ENCODE assay signal across 22 mouse cellular contexts in genomic region chr15:3456543-3456942, GRCm38 (mm10).
DNase-seq lines count a peak whose midpoint lies in the region; ATAC-seq and TF ChIP-seq lines count a peak whose summit lies in the region.
"Had no signal": no experiment of that assay in that cellular context is flagged by ENCODE, and none has a peak within 500 bp of the region (broad histone marks: within the 10 kb centered on the region; RNA-seq: fewer than 3 reads in every experiment).

No protein-coding gene starts in this region.

- no peak overlapping the region for H3K9ac ChIP-seq in heart, embryonic 16.5 days (ENCODE audit: low read length)
- H3K9ac ChIP-seq in kidney, postnatal 0 days (ENCODE audit: low read depth, low read length), result no peak overlapping the region
- H3K9ac ChIP-seq in hindbrain, embryonic 13.5 days, result no peak overlapping the region
- H3K9ac ChIP-seq: embryonic facial prominence, embryonic 13.5 days; limb, embryonic 12.5 days; liver, embryonic 12.5 days; midbrain, embryonic 13.5 days had no signal

- no peak overlapping the region for H3K4me3 ChIP-seq in heart, embryonic 16.5 days (ENCODE audit: low read length)
- no peak overlapping the region for H3K4me3 ChIP-seq in heart, embryonic 10.5 days
- H3K4me3 ChIP-seq in brown adipose tissue, adult 24 weeks (ENCODE audit: insufficient read depth, low read depth, low read length), result no peak overlapping the region
- no peak overlapping the region for H3K4me3 ChIP-seq in kidney, postnatal 0 days (replicated peaks; ENCODE audit: low read depth, low read length)
- H3K4me3 ChIP-seq in hindbrain, embryonic 13.5 days, result no peak overlapping the region
- H3K4me3 ChIP-seq: embryonic facial prominence, embryonic 13.5 days; erythroblast, embryonic 14.5 days; limb, embryonic 12.5 days; liver, embryonic 12.5 days; midbrain, embryonic 13.5 days had no signal

- ATAC-seq in heart, embryonic 16.5 days (replicated peaks; ENCODE audit: extremely low read depth, insufficient read depth, low FRiP score), result no peak
- peak; percentile 83 for ATAC-seq in Patski
- ATAC-seq in kidney, postnatal 0 days (replicated peaks; ENCODE audit: low FRiP score, low read depth), result peak; percentile 52; the same call in 1 of the 2 replicates
- ATAC-seq in hindbrain, embryonic 13.5 days (ENCODE audit: low FRiP score), result no peak
- ATAC-seq: activated CD4-positive, CD25-positive, alpha-beta regulatory T cell, adult 4 months; forebrain, embryonic 14.5 days; intestine, postnatal 0 days; liver, embryonic 12.5 days; midbrain, embryonic 13.5 days had no signal

- no peaks in the 10 kb centered on the region for H3K27me3 ChIP-seq in heart, embryonic 16.5 days (ENCODE audit: control insufficient read depth, insufficient read depth, low read length)
- H3K27me3 ChIP-seq in heart, embryonic 10.5 days (ENCODE audit: insufficient read depth, poor library complexity, severe bottlenecking), result no peaks in the 10 kb centered on the region
- H3K27me3 ChIP-seq in Patski, result no peaks in the 10 kb centered on the region
- no peaks in the 10 kb centered on the region for H3K27me3 ChIP-seq in kidney, postnatal 0 days (ENCODE audit: insufficient read depth, low read length)
- no peaks in the 10 kb centered on the region for H3K27me3 ChIP-seq in hindbrain, embryonic 13.5 days
- H3K27me3 ChIP-seq: embryonic facial prominence, embryonic 13.5 days; limb, embryonic 12.5 days; liver, embryonic 12.5 days; midbrain, embryonic 13.5 days had no signal

- H3K9me3 ChIP-seq in heart, embryonic 16.5 days (replicated peaks; ENCODE audit: control insufficient read depth, low read length), result no peaks in the 10 kb centered on the region
- no peaks in the 10 kb centered on the region for H3K9me3 ChIP-seq in heart, embryonic 10.5 days
- no peaks in the 10 kb centered on the region for H3K9me3 ChIP-seq in kidney, postnatal 0 days (replicated peaks; ENCODE audit: low read length)
- no peaks in the 10 kb centered on the region for H3K9me3 ChIP-seq in hindbrain, embryonic 13.5 days
- H3K9me3 ChIP-seq: embryonic facial prominence, embryonic 13.5 days; limb, embryonic 12.5 days; liver, embryonic 12.5 days; midbrain, embryonic 13.5 days had no signal

- H3K27ac ChIP-seq in heart, embryonic 16.5 days (ENCODE audit: low read length), result peak overlapping the region; percentile 63; the same call in 1 of the 2 replicates
- H3K27ac ChIP-seq in heart, embryonic 10.5 days, result no peak overlapping the region
- peak overlapping the region; percentile 86 for H3K27ac ChIP-seq in brown adipose tissue, adult 24 weeks (replicated peaks; ENCODE audit: low read depth, low read length)
- peak overlapping the region; percentile 50; the same call in 1 of the 2 replicates for H3K27ac ChIP-seq in kidney, postnatal 0 days
- no peak overlapping the region for H3K27ac ChIP-seq in hindbrain, embryonic 13.5 days
- H3K27ac ChIP-seq: embryonic facial prominence, embryonic 13.5 days; limb, embryonic 12.5 days; liver, embryonic 12.5 days; midbrain, embryonic 13.5 days had no signal

- CTCF ChIA-PET in Patski (lab: Charles Lee), result interaction anchor here (1.3 to 1.6 kb wide), 3 partner anchors 10 to 453 kb away, joined by 4 to 5 read pairs (median 5); no protein-coding TSS in a partner anchor

- peaks cover 5% of the 10 kb centered on the region; the same call in 1 of the 2 replicates for H3K4me1 ChIP-seq in heart, embryonic 16.5 days (ENCODE audit: control insufficient read depth, insufficient read depth, low read length)
- H3K4me1 ChIP-seq in heart, embryonic 10.5 days, result no peaks in the 10 kb centered on the region
- H3K4me1 ChIP-seq in brown adipose tissue, adult 24 weeks (ENCODE audit: control insufficient read depth, insufficient read depth, insufficient read length, low read length), result peaks cover 8% of the 10 kb centered on the region; the same call in 1 of the 2 replicates
- H3K4me1 ChIP-seq in kidney, postnatal 0 days (replicated peaks; ENCODE audit: insufficient read depth, low read length), result no peaks in the 10 kb centered on the region
- no peaks in the 10 kb centered on the region for H3K4me1 ChIP-seq in hindbrain, embryonic 13.5 days (replicated peaks)
- H3K4me1 ChIP-seq: embryonic facial prominence, embryonic 13.5 days; limb, embryonic 12.5 days; liver, embryonic 12.5 days; midbrain, embryonic 13.5 days had no signal

- POLR2A ChIA-PET in Patski (lab: Charles Lee), result no interaction called here

- 47% methylated on average over 4 of the region's 4 CpGs for WGBS in heart, embryonic 16.5 days
- 81% methylated on average over 4 of the region's 4 CpGs for WGBS in heart, embryonic 10.5 days
- 59% methylated on average over 4 of the region's 4 CpGs for WGBS in kidney, postnatal 0 days
- 86% methylated on average over 4 of the region's 4 CpGs for WGBS in hindbrain, embryonic 13.5 days

- in situ Hi-C loops in Patski (cut with MboI; ENCODE audit: low pct_unique_long_range_greater_than_20kb), result no loop called here

- H3K4me2 ChIP-seq in heart, embryonic 16.5 days (ENCODE audit: low read depth, low read length), result no peak overlapping the region
- no peak overlapping the region for H3K4me2 ChIP-seq in kidney, postnatal 0 days (ENCODE audit: low read length)
- H3K4me2 ChIP-seq in hindbrain, embryonic 13.5 days, result no peak overlapping the region
- H3K4me2 ChIP-seq: embryonic facial prominence, embryonic 13.5 days; limb, embryonic 12.5 days; liver, embryonic 12.5 days; midbrain, embryonic 13.5 days had no signal

- no peak for DNase-seq in heart, embryonic 10.5 days (ENCODE audit: low spot score)
- DNase-seq in Patski (ENCODE audit: low read depth, low spot score), result peak; percentile 50
- DNase-seq in kidney, postnatal 0 days (ENCODE audit: low spot score), result no peak
- DNase-seq in cerebellum, adult 9-11 months, result no peak
- DNase-seq: adrenal gland, adult 8-10 months; cerebellum, adult 2 months; cerebellum, postnatal 36 days; embryo, embryonic 11 days; gastrocnemius, postnatal 10 days; layer of hippocampus, postnatal 36 days; lung, adult 2 months had no signal

- no peak for TF ChIP-seq CTCF in Patski (IDR thresholded peaks at IDR 0.05)
- TF ChIP-seq CTCF in kidney, postnatal 0 days (IDR thresholded peaks at IDR 0.05; ENCODE audit: low read depth), result no peak

- H3K36me3 ChIP-seq in heart, embryonic 16.5 days (ENCODE audit: control insufficient read depth, insufficient read depth), result 0 out of 2 replicates have a peak, but pooled peaks cover 2% of the 10 kb centered on the region
- no peaks in the 10 kb centered on the region for H3K36me3 ChIP-seq in heart, embryonic 10.5 days
- H3K36me3 ChIP-seq in kidney, postnatal 0 days (ENCODE audit: insufficient read depth, low read length), result no peaks in the 10 kb centered on the region
- no peaks in the 10 kb centered on the region for H3K36me3 ChIP-seq in hindbrain, embryonic 13.5 days
- H3K36me3 ChIP-seq: embryonic facial prominence, embryonic 13.5 days; limb, embryonic 12.5 days; liver, embryonic 12.5 days; midbrain, embryonic 13.5 days had no signal

Comparison
In these comparisons a context has a peak if more than half of its experiments do, and no peak if none do; other contexts are left out.
1. H3K27ac ChIP-seq: peak in heart, embryonic 16.5 days (single experiment), brown adipose tissue, adult 24 weeks (single experiment) and kidney, postnatal 0 days (single experiment); none in heart, embryonic 10.5 days (single experiment) and hindbrain, embryonic 13.5 days (single experiment).
2. ATAC-seq: peak in Patski (single experiment) and kidney, postnatal 0 days (single experiment); none in heart, embryonic 16.5 days (single experiment) and hindbrain, embryonic 13.5 days (single experiment).